10 mouse cellular contexts compared by ENCODE assay signal in genomic region chr4:118336658-118337057, GRCm38 (mm10). TPM values are rescaled to one million over a fixed set of nuclear protein-coding genes. Genes with fewer than 3 reads are reported as not detected.
A peak's percentile ranks its signal among the peaks of the same experiment; 100 is the strongest.
DNase-seq lines count a peak whose midpoint lies in the region; ATAC-seq and TF ChIP-seq lines count a peak whose summit lies in the region.
"Had no signal": no experiment of that assay in that cellular context is flagged by ENCODE, and none has a peak within 500 bp of the region (broad histone marks: within the 10 kb centered on the region; RNA-seq: fewer than 3 reads in every experiment).

No protein-coding gene starts in this region.

- H3K36me3 ChIP-seq in heart, postnatal 0 days (replicated peaks; ENCODE audit: control insufficient read depth, insufficient read depth, low read length): no peaks in the 10 kb centered on the region
- no peaks in the 10 kb centered on the region for H3K36me3 ChIP-seq in heart, embryonic 12.5 days
- H3K36me3 ChIP-seq: limb, embryonic 12.5 days; stomach, embryonic 15.5 days had no signal

- no peak for TF ChIP-seq POLR2A in cortical plate, adult 2 months (IDR thresholded peaks at IDR 0.05; ENCODE audit: extremely low read depth, insufficient read depth, low read length)

- ATAC-seq in heart, postnatal 0 days (ENCODE audit: insufficient read depth, low read depth): no peak
- no peak for ATAC-seq in heart, embryonic 12.5 days (ENCODE audit: insufficient number of reproducible peaks, low FRiP score)
- peak; percentile 96 for ATAC-seq in megakaryocyte progenitor cell, adult 5-6 weeks (replicated peaks; ENCODE audit: poor library complexity)

- TF ChIP-seq CTCF in heart, postnatal 0 days (IDR thresholded peaks at IDR 0.05; ENCODE audit: low read depth): peak; percentile 52
- TF ChIP-seq CTCF in cortical plate, adult 2 months (IDR thresholded peaks at IDR 0.05; ENCODE audit: extremely low read depth, insufficient read depth, low read length): peak; percentile 45

- no peaks in the 10 kb centered on the region for H3K27me3 ChIP-seq in heart, postnatal 0 days (ENCODE audit: control insufficient read depth, insufficient read depth, low read length)
- no peaks in the 10 kb centered on the region for H3K27me3 ChIP-seq in heart, embryonic 12.5 days (replicated peaks)
- H3K27me3 ChIP-seq: limb, embryonic 12.5 days; stomach, embryonic 15.5 days had no signal

- TF ChIP-seq EP300 in heart, postnatal 0 days (IDR thresholded peaks at IDR 0.05; ENCODE audit: low read depth): no peak

- peak; percentile 23 for DNase-seq in heart, postnatal 0 days (ENCODE audit: low spot score)
- DNase-seq in 416B (ENCODE audit: low read depth): peak; percentile 76
- peak; percentile 31 for DNase-seq in R1 (ENCODE audit: low read depth, low spot score)
- DNase-seq in kidney, postnatal 10 days: peak; percentile 83
- DNase-seq in thymus, postnatal 14 days: peak; percentile 81

- 21% methylated on average over 7 of the region's 7 CpGs for WGBS in heart, postnatal 0 days
- 16% methylated on average over 7 of the region's 7 CpGs for WGBS in heart, embryonic 12.5 days

- H3K4me3 ChIP-seq in heart, postnatal 0 days (ENCODE audit: low read depth, low read length): no peak overlapping the region
- H3K4me3 ChIP-seq in heart, embryonic 12.5 days: no peak overlapping the region
- H3K4me3 ChIP-seq in cortical plate, adult 2 months (ENCODE audit: insufficient read depth, low read length): no peak overlapping the region
- H3K4me3 ChIP-seq: limb, embryonic 12.5 days; stomach, embryonic 15.5 days had no signal

- no peak overlapping the region for H3K27ac ChIP-seq in heart, postnatal 0 days (ENCODE audit: low read depth)
- H3K27ac ChIP-seq in heart, embryonic 12.5 days (ENCODE audit: poor library complexity, severe bottlenecking): no peak overlapping the region
- no peak overlapping the region for H3K27ac ChIP-seq in cortical plate, adult 2 months (ENCODE audit: insufficient read depth, low read length)
- H3K27ac ChIP-seq: limb, embryonic 12.5 days; stomach, embryonic 15.5 days had no signal

- H3K4me2 ChIP-seq in heart, postnatal 0 days (ENCODE audit: low read depth, low read length): no peak overlapping the region
- H3K4me2 ChIP-seq in heart, embryonic 12.5 days: no peak overlapping the region
- H3K4me2 ChIP-seq: limb, embryonic 12.5 days; stomach, embryonic 15.5 days had no signal

- no peaks in the 10 kb centered on the region for H3K4me1 ChIP-seq in heart, postnatal 0 days (ENCODE audit: control insufficient read depth, insufficient read depth)
- no peaks in the 10 kb centered on the region for H3K4me1 ChIP-seq in heart, embryonic 12.5 days (replicated peaks)
- H3K4me1 ChIP-seq in cortical plate, adult 2 months (ENCODE audit: control insufficient read depth, insufficient read depth, low read length): peaks cover 5% of the 10 kb centered on the region
- H3K4me1 ChIP-seq: limb, embryonic 12.5 days; stomach, embryonic 15.5 days had no signal

- H3K9me3 ChIP-seq in heart, postnatal 0 days (replicated peaks; ENCODE audit: control insufficient read depth, low read length): no peaks in the 10 kb centered on the region
- H3K9me3 ChIP-seq in heart, embryonic 12.5 days (replicated peaks): no peaks in the 10 kb centered on the region
- H3K9me3 ChIP-seq: limb, embryonic 12.5 days; stomach, embryonic 15.5 days had no signal

- no peak overlapping the region for H3K9ac ChIP-seq in heart, postnatal 0 days (replicated peaks; ENCODE audit: low read depth, low read length)
- H3K9ac ChIP-seq in heart, embryonic 12.5 days: no peak overlapping the region
- H3K9ac ChIP-seq: limb, embryonic 12.5 days; stomach, embryonic 15.5 days had no signal

RNA-seq across cellular contexts. Expression of gene Ptprf, which starts 45.5 kb away (rescaled TPM):
- total RNA-seq in heart, postnatal 0 days (2014; rRNA removed; ENCODE audit: low replicate concordance): 33.7 and 40.8 TPM in 2 replicates
- 5.2 and 5.9 TPM in 2 replicates for polyA plus RNA-seq in heart, postnatal 0 days (2015; fragmentation: Nextera tagmentation; extraction: Ambion mirVana)
- polyA plus RNA-seq in heart, embryonic 12.5 days (2016; fragmentation: Nextera tagmentation; extraction: Ambion mirVana): 38.1 and 43.5 TPM in 2 replicates
- polyA plus RNA-seq in cortical plate, adult 2 months (2012; rRNA removed): 39.9 and 42.3 TPM in 2 replicates
- 0.07 TPM in 1 of 2 replicates, not detected in the other for total RNA-seq in megakaryocyte progenitor cell, adult 5-6 weeks (2015)
- total RNA-seq in megakaryocyte progenitor cell, adult 5-6 weeks (2017): 0.24 TPM in 1 of 2 replicates, not detected in the other

Comparison
In these comparisons a context has a peak if more than half of its experiments do, and no peak if none do; other contexts are left out.
1. DNase-seq: peak in every context shown above with its lines; median percentile 83 in kidney, postnatal 10 days; 81 in thymus, postnatal 14 days; 76 in 416B; 31 in R1; 23 in heart, postnatal 0 days.